Mouse (Mus musculus) cortical plate, adult 2 months (tissue): ENCODE measurements at regions not wholly inside any gene's neighbourhood (a gene's known extent, or its start where the extent isn't known, plus 50 kb on each side); places are given as distances from the start of the nearest gene placed in this dataset.

Source experiments
- CTCF ChIP-seq: fragments of 200-500 bp; IDR thresholded peaks from 2 replicates; pipeline ENCODE4 v1.5.1; 2011; ENCODE audit warnings: mild to moderate bottlenecking, control low read depth, low read length; ENCODE audit not compliant: insufficient read depth; ENCODE audit errors: extremely low read depth
- POLR2A ChIP-seq: fragments of 200-500 bp; IDR thresholded peaks from 2 replicates; pipeline ENCODE4 v1.6.1; 2011; ENCODE audit warnings: mild to moderate bottlenecking, low read length, control low read depth; ENCODE audit not compliant: insufficient read depth; ENCODE audit errors: extremely low read depth

- TF ChIP-seq POLR2A (no peak), CTCF (no peak)
Observed at GRCm38 (mm10) chr12:27060899-27061762, 281.2 kb downstream of the Sox11 start.
